Mouse (Mus musculus): Measurements from ENCODE around the gene Mif. TPM values are rescaled to one million over a fixed set of nuclear protein-coding genes. Genes with fewer than 3 reads are reported as not detected.
"Not testable (repeated sequence)": the region's sequence is repeated elsewhere in the genome, so short reads cannot be mapped to it uniquely, and the experiment has no call there.

Gene Mif
- polyA plus RNA-seq (2015; fragmentation: Nextera tagmentation; extraction: Ambion mirVana): 1,758 and 1,798 TPM in 2 replicates

- not testable (repeated sequence) for H3K9me3 ChIP-seq (replicated peaks); H3K36me3 ChIP-seq; H3K27me3 ChIP-seq
- Histone ChIP-seq H3K9ac (peak within 1 kb of the TSS; percentile 82), H3K4me1 (replicated peaks) (peaks cover 32% of the 10 kb centered on the region), H3K4me3 (peak within 1 kb of the TSS; percentile 76), H3K4me2 (peak within 1 kb of the TSS; percentile 78), H3K27ac (peak within 1 kb of the TSS; percentile 95)
- peak; percentile 97 for ATAC-seq (replicated peaks; ENCODE audit: insufficient number of reproducible peaks, insufficient read depth, low FRiP score, low read depth)
- under 1% methylated on average over 43 of the region's 46 CpGs for WGBS
These were observed at the start of gene Mif for GRCm38 (mm10) chr10:75859786-75860470. Mif (minus strand) TSS chr10:75860240.

GRCm38 (mm10) chr10:75906882-75907281, 46.8 kb upstream of the Mif start:
- 96% methylated on average over 4 of the region's 4 CpGs for WGBS
- Histone ChIP-seq H3K36me3 (peaks cover 92% of the 10 kb centered on the region), H3K9me3 (replicated peaks) (no peaks in the 10 kb centered on the region), H3K27ac (no peak overlapping the region), H3K4me1 (replicated peaks) (no peaks in the 10 kb centered on the region), H3K27me3 (no peaks in the 10 kb centered on the region), H3K9ac (no peak overlapping the region), H3K4me2 (no peak overlapping the region), H3K4me3 (no peak overlapping the region)
- ATAC-seq (replicated peaks; ENCODE audit: insufficient number of reproducible peaks, insufficient read depth, low FRiP score, low read depth): no peak

- Histone ChIP-seq H3K9ac (no peak overlapping the region), H3K27me3 (no peaks in the 10 kb centered on the region), H3K36me3 (peaks cover 85% of the 10 kb centered on the region), H3K9me3 (replicated peaks) (no peaks in the 10 kb centered on the region), H3K27ac (no peak overlapping the region), H3K4me3 (no peak overlapping the region), H3K4me2 (no peak overlapping the region), H3K4me1 (replicated peaks) (peaks cover 6% of the 10 kb centered on the region)
- ATAC-seq (replicated peaks; ENCODE audit: insufficient number of reproducible peaks, insufficient read depth, low FRiP score, low read depth): no peak
- 79% methylated on average over 5 of the region's 5 CpGs for WGBS
These were observed 44.4 kb upstream of the Mif start for GRCm38 (mm10) chr10:75904391-75904790.

- peak; percentile 60 for ATAC-seq (replicated peaks; ENCODE audit: insufficient number of reproducible peaks, insufficient read depth, low FRiP score, low read depth)
- H3K4me2 ChIP-seq: peak overlapping the region; percentile 14
- peaks cover 63% of the 10 kb centered on the region for H3K36me3 ChIP-seq
- H3K9ac ChIP-seq: peak overlapping the region; percentile 22; the same call in 1 of the 2 replicates
- H3K4me1 ChIP-seq (replicated peaks): peaks cover 26% of the 10 kb centered on the region
- H3K9me3 ChIP-seq (replicated peaks): no peaks in the 10 kb centered on the region
- peak overlapping the region; percentile 88 for H3K27ac ChIP-seq
- WGBS: 28% methylated on average over 3 of the region's 3 CpGs
- no peak overlapping the region for H3K4me3 ChIP-seq
- no peaks in the 10 kb centered on the region for H3K27me3 ChIP-seq
These were observed 38.8 kb upstream of the Mif start for GRCm38 (mm10) chr10:75898846-75899245.

GRCm38 (mm10) chr10:75898039-75898564, 38.1 kb upstream of the Mif start:
- no peak overlapping the region for H3K4me3 ChIP-seq
- peaks cover 56% of the 10 kb centered on the region for H3K36me3 ChIP-seq
- WGBS: 70% methylated on average over 6 of the region's 6 CpGs
- no peaks in the 10 kb centered on the region for H3K9me3 ChIP-seq (replicated peaks)
- no peaks in the 10 kb centered on the region for H3K27me3 ChIP-seq
- peaks cover 32% of the 10 kb centered on the region for H3K4me1 ChIP-seq (replicated peaks)
- H3K9ac ChIP-seq: peak overlapping the region; percentile 22; the same call in 1 of the 2 replicates
- ATAC-seq (replicated peaks; ENCODE audit: insufficient number of reproducible peaks, insufficient read depth, low FRiP score, low read depth): no peak
- H3K27ac ChIP-seq: peak overlapping the region; percentile 88
- no peak overlapping the region for H3K4me2 ChIP-seq

- Histone ChIP-seq H3K27me3 (no peaks in the 10 kb centered on the region), H3K27ac (no peak overlapping the region), H3K36me3 (peaks cover 49% of the 10 kb centered on the region), H3K4me2 (no peak overlapping the region), H3K9ac (no peak overlapping the region), H3K4me1 (replicated peaks) (peaks cover 38% of the 10 kb centered on the region), H3K4me3 (no peak overlapping the region), H3K9me3 (replicated peaks) (no peaks in the 10 kb centered on the region)
- no peak for ATAC-seq (replicated peaks; ENCODE audit: insufficient number of reproducible peaks, insufficient read depth, low FRiP score, low read depth)
- WGBS: 43% methylated on average over 6 of the region's 6 CpGs
These were observed 37.3 kb upstream of the Mif start for GRCm38 (mm10) chr10:75897373-75897772.

- Histone ChIP-seq H3K9ac (no peak overlapping the region), H3K27me3 (no peaks in the 10 kb centered on the region), H3K36me3 (peaks cover 37% of the 10 kb centered on the region), H3K27ac (no peak overlapping the region), H3K9me3 (replicated peaks) (no peaks in the 10 kb centered on the region), H3K4me1 (replicated peaks) (peaks cover 38% of the 10 kb centered on the region), H3K4me2 (no peak overlapping the region), H3K4me3 (no peak overlapping the region)
- no peak for ATAC-seq (replicated peaks; ENCODE audit: insufficient number of reproducible peaks, insufficient read depth, low FRiP score, low read depth)
- 91% methylated on average over 1 of the region's 1 CpGs for WGBS
These were observed 36.2 kb upstream of the Mif start for GRCm38 (mm10) chr10:75896208-75896607.

- H3K9ac ChIP-seq: no peak overlapping the region
- ATAC-seq (replicated peaks; ENCODE audit: insufficient number of reproducible peaks, insufficient read depth, low FRiP score, low read depth): no peak
- peaks cover 32% of the 10 kb centered on the region for H3K36me3 ChIP-seq
- H3K4me2 ChIP-seq: no peak overlapping the region
- H3K9me3 ChIP-seq (replicated peaks): no peaks in the 10 kb centered on the region
- H3K4me1 ChIP-seq (replicated peaks): peaks cover 38% of the 10 kb centered on the region
- no peak overlapping the region for H3K4me3 ChIP-seq
- no peak overlapping the region for H3K27ac ChIP-seq
- H3K27me3 ChIP-seq: no peaks in the 10 kb centered on the region
- 92% methylated on average over 5 of the region's 5 CpGs for WGBS
These were observed 35.7 kb upstream of the Mif start for GRCm38 (mm10) chr10:75895730-75896129.

- WGBS: 73% methylated on average over 6 of the region's 6 CpGs
- Histone ChIP-seq H3K36me3 (peaks cover 28% of the 10 kb centered on the region), H3K9ac (no peak overlapping the region), H3K4me3 (no peak overlapping the region), H3K4me2 (no peak overlapping the region), H3K27ac (no peak overlapping the region), H3K9me3 (replicated peaks) (no peaks in the 10 kb centered on the region), H3K27me3 (no peaks in the 10 kb centered on the region), H3K4me1 (replicated peaks) (peaks cover 34% of the 10 kb centered on the region)
- ATAC-seq (replicated peaks; ENCODE audit: insufficient number of reproducible peaks, insufficient read depth, low FRiP score, low read depth): no peak
These were observed 34.6 kb upstream of the Mif start for GRCm38 (mm10) chr10:75894601-75895000.

GRCm38 (mm10) chr10:75893089-75893750, 33.2 kb upstream of the Mif start, which contains the start of gene Derl3:
Derl3 (plus strand) TSS chr10:75893413.
- Histone ChIP-seq H3K27me3 (no peaks in the 10 kb centered on the region), H3K36me3 (peaks cover 28% of the 10 kb centered on the region), H3K9ac (peak within 1 kb of the TSS; percentile 29), H3K27ac (0 out of 2 replicates have a peak within 1 kb of the TSS, but pooled peaks have one; percentile 2), H3K4me3 (peak within 1 kb of the TSS; percentile 49), H3K4me2 (peak within 1 kb of the TSS; percentile 86), H3K9me3 (replicated peaks) (no peaks in the 10 kb centered on the region), H3K4me1 (replicated peaks) (peaks cover 23% of the 10 kb centered on the region)
- ATAC-seq (replicated peaks; ENCODE audit: insufficient number of reproducible peaks, insufficient read depth, low FRiP score, low read depth): peak; percentile 96
- under 1% methylated on average over 49 of the region's 51 CpGs for WGBS

GRCm38 (mm10) chr10:75889406-75890153, 29.5 kb upstream of the Mif start:
- no peak overlapping the region for H3K27ac ChIP-seq
- H3K4me2 ChIP-seq: no peak overlapping the region
- no peaks in the 10 kb centered on the region for H3K36me3 ChIP-seq
- 40% methylated on average over 8 of the region's 8 CpGs for WGBS
- H3K9ac ChIP-seq: no peak overlapping the region
- H3K9me3 ChIP-seq (replicated peaks): no peaks in the 10 kb centered on the region
- ATAC-seq (replicated peaks; ENCODE audit: insufficient number of reproducible peaks, insufficient read depth, low FRiP score, low read depth): no peak
- H3K27me3 ChIP-seq: no peaks in the 10 kb centered on the region
- H3K4me3 ChIP-seq: no peak overlapping the region
- peaks cover 14% of the 10 kb centered on the region for H3K4me1 ChIP-seq (replicated peaks)
